Mouse (Mus musculus) heart, embryonic 16.5 days (tissue): Measurements from ENCODE around the gene Prr15l. TPM values are rescaled to one million over a fixed set of nuclear protein-coding genes. Genes with fewer than 3 reads are reported as not detected.

Source experiments
- ATAC-seq: fragments of 200-750 bp; cut with Nextera tagmentation; replicated peaks from 2 replicates; pipeline ENCODE4 v1.8.0; 2017; ENCODE audit warnings: moderate number of reproducible peaks; ENCODE audit not compliant: insufficient read depth, low FRiP score; ENCODE audit errors: extremely low read depth
- H3K27ac ChIP-seq: fragments of 300-500 bp; sonication (generic); 2 replicates; pipeline ENCODE4 v1.5.1; 2014; ENCODE audit warnings: mild to moderate bottlenecking, low read length, control low read depth, moderate library complexity
- H3K27me3 ChIP-seq: fragments of 300-500 bp; sonication (generic); 2 replicates; pipeline ENCODE4 v1.6.1; 2014; ENCODE audit warnings: low read length, mixed read lengths; ENCODE audit not compliant: control insufficient read depth, insufficient read depth
- H3K36me3 ChIP-seq: fragments of 300-500 bp; sonication (generic); 2 replicates; pipeline ENCODE4 v1.6.1; 2014; ENCODE audit not compliant: control insufficient read depth, insufficient read depth
- H3K4me1 ChIP-seq: fragments of 300-500 bp; sonication (generic); 2 replicates; pipeline ENCODE4 v1.6.1; 2014; ENCODE audit warnings: low read length, mixed read lengths; ENCODE audit not compliant: control insufficient read depth, insufficient read depth
- H3K4me2 ChIP-seq: fragments of 300-500 bp; sonication (generic); 2 replicates; pipeline ENCODE4 v1.6.1; 2014; ENCODE audit warnings: low read depth, mild to moderate bottlenecking, control low read depth, low read length
- H3K4me3 ChIP-seq: fragments of 300-500 bp; sonication (generic); 2 replicates; pipeline ENCODE4 v1.5.1; 2014; ENCODE audit warnings: mild to moderate bottlenecking, control low read depth, low read length
- H3K9ac ChIP-seq: fragments of 300-500 bp; sonication (generic); 2 replicates; pipeline ENCODE4 v1.6.1; 2014; ENCODE audit warnings: low read length, control low read depth
- H3K9me3 ChIP-seq: fragments of 300-500 bp; sonication (generic); replicated peaks from 2 replicates; pipeline ENCODE4 v1.6.1; 2016; ENCODE audit warnings: low read length; ENCODE audit not compliant: control insufficient read depth
- WGBS: fragments of 180-500 bp; shearing (Covaris S2); extraction: QIAGEN DNeasy Blood & Tissue Kit; methylation state at CpG from one replicate; pipeline ENCODE4 v1.1.7; 2014; 5-methylcytosine and 5-hydroxymethylcytosine counted together
- polyA plus RNA-seq: library from polyadenylated mRNA; unstranded; fragments of >200 nt; fragmentation: Nextera tagmentation; extraction: Ambion mirVana; gene quantifications from 2 replicates; pipeline ENCODE4 v1.2.1, GENCODE M21; 2015

The Prr15l gene
- 1.0 and 5.6 TPM in 2 replicates for polyA plus RNA-seq

- no peak within 1 kb of the TSS for H3K27ac ChIP-seq
- H3K9me3 ChIP-seq: no peaks in the 10 kb centered on the region
- H3K4me3 ChIP-seq: no peak within 1 kb of the TSS
- H3K36me3 ChIP-seq: no peaks in the 10 kb centered on the region
- H3K4me2 ChIP-seq: no peak within 1 kb of the TSS
- no peaks in the 10 kb centered on the region for H3K4me1 ChIP-seq
- WGBS: 57% methylated on average over 2 of the region's 2 CpGs
- H3K9ac ChIP-seq: no peak within 1 kb of the TSS
- H3K27me3 ChIP-seq: peaks cover 13% of the 10 kb centered on the region
- ATAC-seq: no peak
These were observed at the start of gene Prr15l for GRCm38 (mm10) chr11:96928088-96928487. TSS of gene Prr15l (plus strand) at chr11:96928104.

DNA sequence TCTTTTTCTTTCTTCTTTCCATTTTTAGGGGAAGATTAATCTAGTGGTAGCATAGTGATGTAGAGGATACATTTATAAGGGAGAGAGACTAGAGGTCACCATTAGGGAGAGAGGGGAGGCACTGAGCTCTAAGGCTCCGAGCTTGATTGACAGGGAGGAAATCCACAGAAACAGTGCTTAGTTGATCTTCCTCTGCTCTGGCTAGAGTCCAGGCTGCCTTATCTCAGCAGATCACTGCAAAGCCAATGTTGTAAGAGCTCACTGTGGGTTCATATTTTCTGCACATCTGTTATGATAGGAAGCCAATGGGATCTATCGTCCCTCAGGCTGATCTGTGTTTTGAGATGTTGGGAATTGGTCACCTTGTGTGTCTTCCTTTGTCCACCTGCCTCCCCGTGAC is 49.2 kb upstream of the Prr15l start:
- no peaks in the 10 kb centered on the region for H3K36me3 ChIP-seq
- peaks cover 3% of the 10 kb centered on the region; the same call in 1 of the 2 replicates for H3K4me1 ChIP-seq
- no peak for ATAC-seq
- WGBS: 49% methylated on average over 3 of the region's 3 CpGs
- H3K9me3 ChIP-seq: no peaks in the 10 kb centered on the region
- H3K9ac ChIP-seq: no peak overlapping the region
- H3K4me2 ChIP-seq: no peak overlapping the region
- H3K27me3 ChIP-seq: peaks cover 7% of the 10 kb centered on the region
- no peak overlapping the region for H3K4me3 ChIP-seq
- no peak overlapping the region for H3K27ac ChIP-seq

DNA sequence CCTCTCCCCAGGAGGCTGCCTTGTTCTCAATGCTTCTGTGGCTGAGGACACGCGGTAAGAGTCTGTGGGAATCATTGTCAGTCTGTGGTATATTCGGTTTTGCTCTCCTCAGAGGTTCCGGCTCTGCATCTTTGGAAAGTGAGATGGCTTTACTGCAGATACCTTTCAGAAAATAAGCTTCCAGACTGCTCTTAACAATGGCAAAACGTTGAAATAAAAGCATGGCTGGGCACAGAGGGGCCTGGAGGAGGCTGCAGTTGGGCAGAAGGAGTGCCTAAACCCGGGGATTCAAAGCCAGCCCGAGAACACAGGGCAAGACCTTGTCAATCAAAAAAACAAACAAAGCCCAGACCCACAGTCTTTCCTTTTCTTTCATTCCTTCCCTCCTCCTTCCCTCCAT is 48.5 kb upstream of the Prr15l start:
- H3K9ac ChIP-seq: no peak overlapping the region
- no peaks in the 10 kb centered on the region for H3K36me3 ChIP-seq
- 43% methylated on average over 7 of the region's 7 CpGs for WGBS
- H3K4me1 ChIP-seq: peaks cover 3% of the 10 kb centered on the region; the same call in 1 of the 2 replicates
- no peak overlapping the region for H3K4me2 ChIP-seq
- peaks cover 7% of the 10 kb centered on the region for H3K27me3 ChIP-seq
- H3K4me3 ChIP-seq: no peak overlapping the region
- no peaks in the 10 kb centered on the region for H3K9me3 ChIP-seq
- no peak overlapping the region for H3K27ac ChIP-seq
- no peak for ATAC-seq

GRCm38 (mm10) chr11:96880296-96880695 is 47.6 kb upstream of the Prr15l start:
- no peaks in the 10 kb centered on the region for H3K9me3 ChIP-seq
- no peak for ATAC-seq
- no peak overlapping the region for H3K4me3 ChIP-seq
- no peak overlapping the region for H3K27ac ChIP-seq
- peaks cover 3% of the 10 kb centered on the region; the same call in 1 of the 2 replicates for H3K4me1 ChIP-seq
- H3K9ac ChIP-seq: no peak overlapping the region
- WGBS: 51% methylated on average over 9 of the region's 9 CpGs
- H3K27me3 ChIP-seq: peaks cover 2% of the 10 kb centered on the region; the same call in 1 of the 2 replicates
- no peaks in the 10 kb centered on the region for H3K36me3 ChIP-seq
- no peak overlapping the region for H3K4me2 ChIP-seq

GRCm38 (mm10) chr11:96885901-96886340 is 42.0 kb upstream of the Prr15l start:
- Histone ChIP-seq H3K9ac (no peak overlapping the region), H3K27ac (no peak overlapping the region)
- WGBS: 66% methylated on average over 5 of the region's 5 CpGs

GRCm38 (mm10) chr11:96886942-96887546 is 40.9 kb upstream of the Prr15l start:
- Histone ChIP-seq H3K4me1 (no peaks in the 10 kb centered on the region), H3K27me3 (no peaks in the 10 kb centered on the region), H3K4me2 (no peak overlapping the region), H3K36me3 (no peaks in the 10 kb centered on the region), H3K27ac (no peak overlapping the region), H3K9ac (no peak overlapping the region), H3K4me3 (no peak overlapping the region), H3K9me3 (no peaks in the 10 kb centered on the region)
- 73% methylated on average over 8 of the region's 8 CpGs for WGBS
- ATAC-seq: no peak

More at GRCm38 (mm10) chr11:96885901-96886340, 42.0 kb upstream of the Prr15l start:
- Histone ChIP-seq H3K4me2 (no peak overlapping the region), H3K9me3 (no peaks in the 10 kb centered on the region), H3K4me1 (no peaks in the 10 kb centered on the region), H3K27me3 (no peaks in the 10 kb centered on the region), H3K4me3 (no peak overlapping the region), H3K36me3 (no peaks in the 10 kb centered on the region)
- no peak for ATAC-seq

GRCm38 (mm10) chr11:96891784-96892527 is 35.9 kb upstream of the Prr15l start:
- H3K27ac ChIP-seq: no peak overlapping the region
- no peaks in the 10 kb centered on the region for H3K9me3 ChIP-seq
- no peak overlapping the region for H3K4me2 ChIP-seq
- H3K27me3 ChIP-seq: peaks cover 3% of the 10 kb centered on the region; the same call in 1 of the 2 replicates
- ATAC-seq: no peak
- no peak overlapping the region for H3K4me3 ChIP-seq
- no peaks in the 10 kb centered on the region for H3K36me3 ChIP-seq
- no peak overlapping the region for H3K9ac ChIP-seq
- WGBS: 55% methylated on average over 14 of the region's 14 CpGs
- H3K4me1 ChIP-seq: no peaks in the 10 kb centered on the region

- H3K4me3 ChIP-seq: no peak overlapping the region
- H3K27me3 ChIP-seq: peaks cover 3% of the 10 kb centered on the region; the same call in 1 of the 2 replicates
- no peak overlapping the region for H3K4me2 ChIP-seq
- no peak for ATAC-seq
- no peaks in the 10 kb centered on the region for H3K9me3 ChIP-seq
- WGBS: 66% methylated on average over 11 of the region's 11 CpGs
- no peaks in the 10 kb centered on the region for H3K4me1 ChIP-seq
- no peaks in the 10 kb centered on the region for H3K36me3 ChIP-seq
- H3K27ac ChIP-seq: no peak overlapping the region
- no peak overlapping the region for H3K9ac ChIP-seq
These were observed 34.6 kb upstream of the Prr15l start for GRCm38 (mm10) chr11:96893203-96893842.

DNA sequence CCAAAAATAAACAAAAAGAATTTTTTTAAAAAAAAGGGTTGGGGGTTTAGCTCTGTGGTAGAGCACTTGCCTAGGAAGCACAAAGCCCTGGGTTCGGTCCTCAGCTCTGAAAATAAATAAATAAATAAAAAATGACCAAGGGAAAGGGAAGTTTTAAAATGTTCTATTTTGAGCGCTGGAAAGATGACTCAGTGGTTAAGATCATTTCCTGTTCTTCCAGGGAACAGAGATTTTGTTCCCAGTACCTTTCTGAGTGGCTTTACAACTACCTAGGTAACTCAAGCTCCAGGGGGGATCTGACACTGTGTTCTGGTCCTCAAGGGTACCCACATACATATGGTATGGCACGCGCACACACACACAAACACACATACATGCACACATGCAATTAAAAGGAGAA is 32.0 kb upstream of the Prr15l start:
- Histone ChIP-seq H3K27ac (no peak overlapping the region), H3K4me2 (no peak overlapping the region), H3K4me1 (no peaks in the 10 kb centered on the region), H3K9me3 (no peaks in the 10 kb centered on the region), H3K4me3 (no peak overlapping the region), H3K36me3 (no peaks in the 10 kb centered on the region), H3K9ac (no peak overlapping the region), H3K27me3 (peaks cover 3% of the 10 kb centered on the region; the same call in 1 of the 2 replicates)
- WGBS: 64% methylated on average over 4 of the region's 4 CpGs
- no peak for ATAC-seq
